19 mouse cellular contexts compared by ENCODE assay signal in genomic region chr11:54851656-54852055, GRCm38 (mm10). TPM values are rescaled to one million over a fixed set of nuclear protein-coding genes. Genes with fewer than 3 reads are reported as not detected.
"Had no signal": no experiment of that assay in that cellular context is flagged by ENCODE, and none has a peak within 500 bp of the region (broad histone marks: within the 10 kb centered on the region; RNA-seq: fewer than 3 reads in every experiment).

No protein-coding gene starts in this region.

- H3K27ac ChIP-seq: liver, embryonic 13.5 days; midbrain, embryonic 10.5 days; midbrain, embryonic 13.5 days; neural tube, embryonic 13.5 days; neural tube, embryonic 15.5 days had no signal

- ATAC-seq: midbrain, embryonic 13.5 days; midbrain, embryonic 16.5 days had no signal

- H3K9ac ChIP-seq: liver, embryonic 13.5 days; lung, embryonic 14.5 days; midbrain, embryonic 13.5 days; neural tube, embryonic 13.5 days; neural tube, embryonic 15.5 days had no signal

- H3K4me3 ChIP-seq: liver, embryonic 13.5 days; midbrain, embryonic 10.5 days; midbrain, embryonic 13.5 days; myocyte; neural tube, embryonic 13.5 days; neural tube, embryonic 15.5 days had no signal

- H3K4me2 ChIP-seq: liver, embryonic 13.5 days; lung, embryonic 14.5 days; midbrain, embryonic 13.5 days; neural tube, embryonic 13.5 days; neural tube, embryonic 15.5 days had no signal

- DNase-seq: liver, embryonic 13.5 days; lung, adult 18-20 months; lung, embryonic 14.5 days; lung, postnatal 10 days; lung, postnatal 4 days; retina, postnatal 1 day; right cerebral cortex, adult 18-20 months; right cerebral cortex, postnatal 25 days; right cerebral cortex, postnatal 4 days; spleen, adult 18-20 months; thymus, postnatal 14 days; thymus, postnatal 4 days had no signal

- H3K4me1 ChIP-seq: midbrain, embryonic 13.5 days; neural tube, embryonic 13.5 days; neural tube, embryonic 15.5 days had no signal

- H3K36me3 ChIP-seq: liver, embryonic 13.5 days; midbrain, embryonic 10.5 days; midbrain, embryonic 13.5 days; neural tube, embryonic 13.5 days; neural tube, embryonic 15.5 days had no signal

- H3K27me3 ChIP-seq: liver, embryonic 13.5 days; midbrain, embryonic 13.5 days; neural tube, embryonic 13.5 days; neural tube, embryonic 15.5 days had no signal

- H3K9me3 ChIP-seq: liver, embryonic 13.5 days; midbrain, embryonic 10.5 days; midbrain, embryonic 13.5 days; neural tube, embryonic 13.5 days; neural tube, embryonic 15.5 days had no signal

RNA-seq across cellular contexts. Expression of gene Gpx3, which starts 50.6 kb away (rescaled TPM):
- total RNA-seq: megakaryocyte-erythroid progenitor cell, adult 5-6 weeks had no signal
